Mouse (Mus musculus): ENCODE measurements around the gene Zfyve19.

Gene Zfyve19

GRCm38 (mm10) chr2:119208344-119209175 is at the start of gene Zfyve19, which contains the start of gene Dnajc17:
Gene Zfyve19, plus strand, starts transcription at chr2:119208617.
Gene Dnajc17, minus strand, starts transcription at chr2:119208795.
- no peak; the same call in 1 of the 2 replicates for TF ChIP-seq GATA4 (IDR thresholded peaks at IDR 0.05; ENCODE audit: insufficient replicate concordance, low read length)

GRCm38 (mm10) chr2:119161247-119161646 is 47.2 kb upstream of the Zfyve19 start:
- peak; percentile 51; the same call in 1 of the 2 replicates for TF ChIP-seq GATA4 (IDR thresholded peaks at IDR 0.05; ENCODE audit: insufficient replicate concordance, low read length)

GRCm38 (mm10) chr2:119163135-119163534 is 45.3 kb upstream of the Zfyve19 start:
- no peak for TF ChIP-seq GATA4 (IDR thresholded peaks at IDR 0.05; ENCODE audit: insufficient replicate concordance, low read length)

GRCm38 (mm10) chr2:119163999-119164398 is 44.4 kb upstream of the Zfyve19 start:
- TF ChIP-seq GATA4 (IDR thresholded peaks at IDR 0.05; ENCODE audit: insufficient replicate concordance, low read length) = no peak

- no peak for TF ChIP-seq GATA4 (IDR thresholded peaks at IDR 0.05; ENCODE audit: insufficient replicate concordance, low read length)
These were observed 43.0 kb upstream of the Zfyve19 start for GRCm38 (mm10) chr2:119165401-119165800.

GRCm38 (mm10) chr2:119166901-119167865 is 41.2 kb upstream of the Zfyve19 start, which contains the start of gene Gchfr:
Gene Gchfr, plus strand, starts transcription at chr2:119167773.
- TF ChIP-seq GATA4 (IDR thresholded peaks at IDR 0.05; ENCODE audit: insufficient replicate concordance, low read length) = no peak

- TF ChIP-seq GATA4 (IDR thresholded peaks at IDR 0.05; ENCODE audit: insufficient replicate concordance, low read length) = no peak
These were observed 40.6 kb upstream of the Zfyve19 start for GRCm38 (mm10) chr2:119167866-119168256.

- TF ChIP-seq GATA4 (IDR thresholded peaks at IDR 0.05; ENCODE audit: insufficient replicate concordance, low read length) = no peak
These were observed 38.1 kb upstream of the Zfyve19 start for GRCm38 (mm10) chr2:119170282-119170681.

- TF ChIP-seq GATA4 (IDR thresholded peaks at IDR 0.05; ENCODE audit: insufficient replicate concordance, low read length) = no peak
These were observed 36.8 kb upstream of the Zfyve19 start for GRCm38 (mm10) chr2:119171574-119171973.

GRCm38 (mm10) chr2:119172446-119172845 is 36.0 kb upstream of the Zfyve19 start:
- no peak for TF ChIP-seq GATA4 (IDR thresholded peaks at IDR 0.05; ENCODE audit: insufficient replicate concordance, low read length)

GRCm38 (mm10) chr2:119172862-119173576 is 35.4 kb upstream of the Zfyve19 start:
- peak; percentile 78; the same call in 1 of the 2 replicates for TF ChIP-seq GATA4 (IDR thresholded peaks at IDR 0.05; ENCODE audit: insufficient replicate concordance, low read length)

- no peak for TF ChIP-seq GATA4 (IDR thresholded peaks at IDR 0.05; ENCODE audit: insufficient replicate concordance, low read length)
These were observed 34.3 kb upstream of the Zfyve19 start, which contains the start of gene Gm14137 for GRCm38 (mm10) chr2:119173991-119174651. Gene Gm14137, plus strand, starts transcription at chr2:119174509.

- TF ChIP-seq GATA4 (IDR thresholded peaks at IDR 0.05; ENCODE audit: insufficient replicate concordance, low read length) = no peak
These were observed 33.6 kb upstream of the Zfyve19 start for GRCm38 (mm10) chr2:119174866-119175265.

GRCm38 (mm10) chr2:119175614-119176013 is 32.8 kb upstream of the Zfyve19 start:
- TF ChIP-seq GATA4 (IDR thresholded peaks at IDR 0.05; ENCODE audit: insufficient replicate concordance, low read length) = no peak

All from liver, adult (tissue).